Mouse (Mus musculus) mature B cell (primary cell): ENCODE results near the gene Prss2.
"Not testable (repeated sequence)": the region's sequence is repeated elsewhere in the genome, so short reads cannot be mapped to it uniquely, and the experiment has no call there.

Source experiments
- in situ Hi-C: fragments of 300-500 bp; cut with MboI; formaldehyde crosslinking; loops from 2 replicates; pipeline ENCODE4 v1.14.3; 2019

Gene Prss2

GRCm38 (mm10) chr6:41521487-41521886, at the start of gene Prss2:
Gene Prss2 (plus strand): TSS chr6:41521787.
- in situ Hi-C loops, result no loop called here

- in situ Hi-C loops, result no loop called here
Measured at GRCm38 (mm10) chr6:41499374-41499773, 22.2 kb upstream of the Prss2 start.

GRCm38 (mm10) chr6:41504915-41505314, 16.7 kb upstream of the Prss2 start:
- in situ Hi-C loops, result no loop called here

GRCm38 (mm10) chr6:41505323-41505722, 16.3 kb upstream of the Prss2 start:
- in situ Hi-C loops, result no loop called here

- in situ Hi-C loops, result no loop called here
Measured at GRCm38 (mm10) chr6:41518017-41518524, 3.5 kb upstream of the Prss2 start.

GRCm38 (mm10) chr6:41526453-41526852, 4.9 kb downstream of the Prss2 start:
- in situ Hi-C loops, result no loop called here

GRCm38 (mm10) chr6:41527402-41527801, 5.8 kb downstream of the Prss2 start:
- in situ Hi-C loops, result no loop called here

- in situ Hi-C loops, result not testable (repeated sequence)
Measured at GRCm38 (mm10) chr6:41529987-41530386, 8.4 kb downstream of the Prss2 start.

- in situ Hi-C loops, result no loop called here
Measured at GRCm38 (mm10) chr6:41532181-41532580, 10.6 kb downstream of the Prss2 start.

GRCm38 (mm10) chr6:41532687-41533284, 11.2 kb downstream of the Prss2 start:
- in situ Hi-C loops, result no loop called here

- in situ Hi-C loops, result no loop called here
Measured at GRCm38 (mm10) chr6:41537376-41537775, 15.8 kb downstream of the Prss2 start.

GRCm38 (mm10) chr6:41538296-41538695, 16.7 kb downstream of the Prss2 start:
- in situ Hi-C loops, result not testable (repeated sequence)

GRCm38 (mm10) chr6:41540746-41541145, 19.2 kb downstream of the Prss2 start:
- in situ Hi-C loops, result no loop called here

- in situ Hi-C loops, result no loop called here
Measured at GRCm38 (mm10) chr6:41541746-41542145, 20.2 kb downstream of the Prss2 start.

- in situ Hi-C loops, result no loop called here
Measured at GRCm38 (mm10) chr6:41542983-41543382, 21.4 kb downstream of the Prss2 start.

- in situ Hi-C loops, result no loop called here
Measured at GRCm38 (mm10) chr6:41543411-41544050, 21.9 kb downstream of the Prss2 start.

GRCm38 (mm10) chr6:41544381-41544924, 22.9 kb downstream of the Prss2 start:
- in situ Hi-C loops, result no loop called here

GRCm38 (mm10) chr6:41545266-41545665, 23.7 kb downstream of the Prss2 start:
- in situ Hi-C loops, result no loop called here

- in situ Hi-C loops, result no loop called here
Measured at GRCm38 (mm10) chr6:41547056-41547650, 25.6 kb downstream of the Prss2 start.

- in situ Hi-C loops, result no loop called here
Measured at GRCm38 (mm10) chr6:41548286-41548685, 26.7 kb downstream of the Prss2 start.

GRCm38 (mm10) chr6:41553356-41554010, 31.9 kb downstream of the Prss2 start:
- in situ Hi-C loops, result loop anchor here (25.0 kb wide), 1 partner anchor 291 kb away; no protein-coding TSS in a partner anchor
